Mouse (Mus musculus) hindlimb bud, embryonic 11.5 days (tissue): ENCODE measurements around the gene Tnni2.

Source experiments
- DNase-seq: peaks from one replicate; pipeline ENCODE4 v3.0.0-alpha.2; 2012; ENCODE audit warnings: low read depth, low spot score; ENCODE audit errors: extremely low spot score

Gene Tnni2

GRCm38 (mm10) chr7:142458676-142459298 lies 17.2 kb downstream of the Tnni2 start:
- DNase-seq, result no peak

GRCm38 (mm10) chr7:142459299-142459691 lies 17.7 kb downstream of the Tnni2 start:
- DNase-seq, result no peak

DNA sequence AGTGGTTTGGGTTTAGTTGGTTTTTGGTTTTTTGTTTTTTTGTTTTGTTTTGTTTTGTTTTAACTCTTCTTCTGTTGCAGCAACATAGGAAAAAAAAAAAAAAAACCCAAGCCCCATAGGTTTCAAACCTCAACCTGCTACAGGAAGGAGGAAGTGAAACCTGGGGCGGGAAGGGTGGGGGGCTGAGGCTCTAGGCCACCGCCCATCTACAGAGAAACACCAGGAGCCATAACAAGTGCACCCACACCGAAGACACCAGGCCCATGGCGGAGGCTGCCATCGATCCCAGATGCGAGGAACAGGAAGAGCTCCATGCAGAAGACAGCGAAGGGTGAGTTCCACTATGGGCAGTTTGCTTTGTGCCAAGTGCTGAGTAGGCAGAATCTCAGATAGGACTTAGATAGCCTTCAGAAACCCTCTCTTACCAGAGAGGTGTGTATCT lies 19.0 kb downstream of the Tnni2 start, which contains the start of gene Lsp1:
Lsp1 (plus strand) TSS at position 174 of the 442 bp plus-strand sequence.
- no peak for DNase-seq

DNA sequence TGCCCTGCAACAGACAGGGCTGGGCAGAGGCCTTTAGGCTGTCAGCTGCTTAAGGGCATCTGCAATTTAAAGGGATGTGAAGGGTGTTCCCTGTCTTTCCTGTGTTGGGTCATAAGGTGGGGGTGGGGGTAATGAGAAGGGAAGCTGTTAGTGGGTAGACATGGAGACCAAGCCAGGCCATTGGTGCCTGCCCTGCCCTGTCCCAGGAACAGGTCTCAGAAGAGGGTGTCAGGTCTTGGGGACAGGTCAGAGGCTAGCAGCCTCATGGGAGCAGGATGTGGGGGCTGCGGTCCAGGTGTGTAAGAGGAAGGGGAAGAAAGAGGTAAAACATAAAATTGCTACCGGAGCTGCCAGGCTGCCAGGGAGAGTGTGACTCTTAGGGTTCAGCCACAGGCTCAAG lies 19.8 kb downstream of the Tnni2 start:
- DNase-seq, result no peak

GRCm38 (mm10) chr7:142462190-142462589 lies 20.6 kb downstream of the Tnni2 start:
- no peak for DNase-seq

- DNase-seq, result no peak
These were observed 21.0 kb downstream of the Tnni2 start for GRCm38 (mm10) chr7:142462594-142463078.

DNA sequence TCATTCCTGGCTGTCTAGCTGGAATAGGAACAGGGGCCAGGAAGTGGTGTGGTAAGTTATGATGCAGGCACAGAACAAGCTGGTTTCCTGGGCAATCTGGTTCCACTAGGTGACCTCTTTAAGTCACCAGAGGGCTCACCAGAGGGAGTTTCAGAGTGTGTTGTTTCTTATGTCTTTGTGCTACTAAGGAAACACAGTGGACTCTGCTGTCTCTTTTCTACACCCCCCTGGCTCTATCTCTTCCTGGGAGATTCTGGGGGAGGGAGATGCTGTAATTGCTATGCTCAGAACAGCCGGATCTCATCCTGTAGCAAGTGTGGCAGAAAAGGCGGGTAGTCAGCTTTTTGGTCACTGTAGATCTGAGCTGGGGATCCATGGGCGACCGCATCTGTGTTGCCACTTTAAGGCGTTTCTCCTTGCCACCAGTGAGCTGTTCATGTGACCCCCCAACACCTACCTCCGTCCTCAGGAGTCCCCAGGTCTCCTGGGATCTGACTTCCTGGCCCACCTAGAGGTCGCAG lies 28.6 kb downstream of the Tnni2 start:
- DNase-seq, result no peak

GRCm38 (mm10) chr7:142470808-142471413 lies 29.3 kb downstream of the Tnni2 start:
- DNase-seq, result no peak

DNA sequence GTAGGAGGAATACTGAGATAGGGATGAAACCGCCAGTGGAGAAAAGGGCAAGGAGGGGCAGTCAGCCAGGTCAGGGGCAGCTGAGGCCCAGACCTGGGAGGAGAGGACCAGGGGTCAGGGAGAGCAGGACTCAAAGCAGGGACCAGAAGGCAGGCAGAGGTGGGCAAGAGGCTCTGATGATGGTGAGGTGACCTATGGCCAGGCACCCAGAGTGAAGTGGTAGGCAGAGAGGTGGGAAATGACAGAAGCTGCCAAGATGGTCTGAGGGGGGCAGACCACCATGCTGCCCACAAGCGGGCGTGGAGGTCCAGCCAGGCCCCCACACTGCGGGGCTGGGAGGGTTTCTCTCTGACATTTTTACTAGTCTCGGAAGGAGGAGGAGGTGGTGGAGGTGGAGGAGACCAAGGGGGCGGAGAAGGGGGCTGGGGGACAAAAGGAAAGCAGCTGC lies 29.8 kb downstream of the Tnni2 start:
- no peak for DNase-seq

DNA sequence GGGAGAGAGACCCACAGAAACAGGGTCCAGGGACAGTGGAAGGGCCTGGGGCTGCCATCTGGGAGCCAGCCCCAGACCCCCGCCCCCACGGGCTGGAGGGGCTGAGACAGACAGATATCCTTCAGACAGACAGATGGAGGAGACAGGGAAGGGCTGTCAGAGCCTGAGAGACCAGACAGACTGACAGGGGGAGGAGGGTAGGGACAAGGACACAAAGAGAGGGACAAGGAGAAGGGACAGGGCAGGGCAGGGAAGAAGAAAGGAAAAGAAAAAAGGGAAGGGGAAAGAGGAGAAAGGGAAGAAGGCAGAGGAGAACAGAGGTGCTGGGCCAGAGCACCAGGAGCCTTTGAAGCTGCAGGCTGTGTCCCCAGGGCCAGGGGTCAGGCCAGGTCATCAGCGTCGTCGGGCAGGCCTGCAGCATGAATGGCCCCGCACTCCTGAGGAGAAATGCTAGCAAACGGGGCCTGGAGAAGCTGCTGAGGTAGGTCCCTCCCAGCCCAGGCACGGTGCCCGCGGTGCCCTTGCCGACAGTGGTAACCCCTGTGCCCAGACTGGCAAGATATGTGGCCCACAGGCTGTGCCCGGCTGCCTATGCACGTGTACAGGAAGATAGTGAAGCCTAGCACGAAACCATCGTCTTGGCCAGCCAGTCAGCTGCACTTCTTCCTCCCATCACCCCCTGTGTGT lies 30.4 kb downstream of the Tnni2 start:
- DNase-seq, result no peak

DNA sequence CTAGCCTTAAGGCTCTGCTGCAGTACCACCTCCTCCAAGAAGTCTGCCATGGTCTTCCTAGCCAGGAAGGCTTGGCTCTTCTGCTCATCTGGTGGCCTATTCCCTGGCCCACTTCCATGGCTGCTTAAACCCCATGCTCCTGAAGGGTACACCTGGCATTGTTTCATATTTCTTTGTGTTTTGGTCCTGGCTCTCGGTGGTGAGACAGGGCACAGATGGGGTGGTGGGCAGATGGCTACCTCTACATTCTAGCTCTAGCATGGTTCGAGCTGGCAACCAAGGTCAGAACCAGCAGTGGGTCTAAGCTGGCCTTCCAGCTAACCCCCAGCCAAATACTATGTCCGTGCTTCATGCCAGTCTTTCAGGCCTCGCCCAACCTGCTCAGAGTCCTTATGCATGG lies 31.3 kb downstream of the Tnni2 start:
- no peak for DNase-seq

DNA sequence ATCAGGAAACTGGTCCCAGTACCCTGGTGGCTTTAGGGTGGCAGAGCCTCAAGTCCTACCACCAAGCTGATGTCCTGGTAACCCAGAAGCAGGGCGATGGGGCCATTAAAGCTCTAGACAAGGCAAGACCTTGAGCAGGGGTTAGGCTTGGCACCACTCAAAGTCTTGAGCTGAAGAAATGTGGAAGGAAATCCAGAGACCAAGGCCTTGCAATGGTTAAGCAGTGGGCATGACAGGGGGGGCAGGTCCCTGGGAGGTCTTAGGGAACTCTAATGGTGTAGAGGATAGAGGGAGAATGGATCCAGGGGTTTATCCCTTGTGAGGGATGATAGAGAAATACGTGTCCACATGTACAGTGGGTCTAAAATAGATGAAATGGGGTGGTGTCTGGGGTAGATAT lies 31.9 kb downstream of the Tnni2 start:
- DNase-seq, result no peak

- DNase-seq, result no peak
These were observed 33.2 kb downstream of the Tnni2 start for GRCm38 (mm10) chr7:142474799-142475198.

- no peak for DNase-seq
These were observed 34.0 kb downstream of the Tnni2 start for GRCm38 (mm10) chr7:142475641-142476040.

- no peak for DNase-seq
These were observed 34.7 kb downstream of the Tnni2 start for GRCm38 (mm10) chr7:142476271-142476670.

DNA sequence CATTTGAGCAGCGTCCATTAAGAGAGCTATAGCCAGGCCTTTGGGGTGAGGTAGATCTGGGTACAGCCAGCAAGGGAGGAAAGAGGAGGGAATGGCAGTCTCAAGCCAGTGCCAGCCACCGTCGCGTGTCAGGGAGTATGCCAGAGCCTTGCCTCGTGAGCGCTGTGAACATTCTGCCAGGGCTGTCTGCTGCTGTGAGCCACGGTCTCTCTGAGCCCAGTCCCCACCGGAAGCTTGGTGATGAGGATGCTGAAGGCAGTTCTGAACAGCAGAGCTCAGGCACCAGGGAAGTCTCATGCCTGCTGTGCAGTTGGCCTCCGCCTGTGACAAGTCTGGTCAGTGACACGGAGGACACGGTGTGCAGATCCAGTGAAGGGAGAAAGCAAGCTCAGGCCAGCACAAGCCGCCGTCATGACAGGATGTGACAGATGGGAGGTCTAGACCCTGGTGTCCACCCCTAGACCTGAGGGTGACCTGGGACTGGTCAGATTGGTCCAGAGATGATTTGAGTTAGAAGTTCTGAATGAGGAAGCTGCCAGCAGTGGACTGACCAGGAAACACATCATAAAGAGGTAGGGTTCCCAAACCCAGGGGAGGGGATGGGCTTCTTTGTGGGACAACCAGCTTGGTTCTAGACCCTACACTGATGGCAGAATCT lies 35.3 kb downstream of the Tnni2 start:
- DNase-seq, result no peak

GRCm38 (mm10) chr7:142478001-142478400 lies 36.4 kb downstream of the Tnni2 start:
- no peak for DNase-seq

GRCm38 (mm10) chr7:142478574-142478973 lies 37.0 kb downstream of the Tnni2 start:
- no peak for DNase-seq

GRCm38 (mm10) chr7:142479307-142479706 lies 37.7 kb downstream of the Tnni2 start:
- DNase-seq, result no peak

DNA sequence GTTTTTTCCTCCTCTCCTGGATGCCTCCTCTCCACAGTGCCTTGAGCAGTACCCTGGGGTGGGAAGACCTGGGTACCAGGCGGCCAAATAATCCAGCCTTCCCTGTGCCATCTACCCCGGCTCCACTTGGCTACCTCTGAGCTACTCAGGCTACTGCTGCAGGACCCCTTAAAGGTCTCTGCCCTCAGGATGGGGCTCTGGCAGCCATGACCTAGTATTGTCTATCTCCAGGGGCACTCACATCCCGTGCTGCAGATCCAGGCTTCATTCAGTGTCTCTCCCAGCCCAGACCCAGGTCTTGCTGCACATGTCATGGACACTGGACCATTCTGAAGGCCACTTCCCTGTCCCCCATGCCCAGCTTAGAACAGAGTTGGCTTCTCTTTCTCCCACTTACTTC lies 38.3 kb downstream of the Tnni2 start:
- DNase-seq, result no peak

- DNase-seq, result no peak
These were observed 39.1 kb downstream of the Tnni2 start for GRCm38 (mm10) chr7:142480661-142481060.
